Mouse (Mus musculus): Measurements from ENCODE around the gene Gm8994. TPM values are rescaled to one million over a fixed set of nuclear protein-coding genes. Genes with fewer than 3 reads are reported as not detected.

The Gm8994 gene
- polyA plus RNA-seq, 1 experiment from 2014 or later, result not detected

DNA sequence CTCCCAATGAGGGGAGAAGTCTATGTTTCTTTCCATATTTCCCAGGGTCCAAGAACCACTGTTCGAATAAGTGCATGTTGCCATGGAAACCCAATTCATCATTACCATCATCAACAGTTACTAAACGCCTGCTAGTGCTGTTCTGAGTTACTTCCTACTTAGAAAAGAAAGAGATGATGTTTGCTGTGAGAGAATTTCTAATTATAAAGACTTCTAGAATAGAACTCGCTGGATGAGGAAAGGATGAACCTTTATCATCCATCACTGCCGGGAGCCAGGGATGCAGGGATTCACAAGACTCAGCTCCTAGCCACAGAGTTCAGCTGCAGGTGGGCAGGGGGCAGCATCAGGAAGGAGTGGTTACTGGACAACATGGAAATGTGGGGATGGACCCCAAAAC is 36.7 kb downstream of the Gm8994 start:
- Histone ChIP-seq H3K36me3 (no peaks in the 10 kb centered on the region), H3K4me2 (replicated peaks) (no peak overlapping the region), H3K9ac (no peak overlapping the region), H3K27ac (replicated peaks) (no peak overlapping the region), H3K9me3 (replicated peaks) (no peaks in the 10 kb centered on the region), H3K27me3 (no peaks in the 10 kb centered on the region), H3K4me1 (no peaks in the 10 kb centered on the region), H3K4me3 (replicated peaks) (no peak overlapping the region)
- 81% methylated on average over 4 of the region's 4 CpGs for WGBS
- no peak for ATAC-seq (ENCODE audit: insufficient number of reproducible peaks, low FRiP score, low TSS enrichment, low read depth)

DNA sequence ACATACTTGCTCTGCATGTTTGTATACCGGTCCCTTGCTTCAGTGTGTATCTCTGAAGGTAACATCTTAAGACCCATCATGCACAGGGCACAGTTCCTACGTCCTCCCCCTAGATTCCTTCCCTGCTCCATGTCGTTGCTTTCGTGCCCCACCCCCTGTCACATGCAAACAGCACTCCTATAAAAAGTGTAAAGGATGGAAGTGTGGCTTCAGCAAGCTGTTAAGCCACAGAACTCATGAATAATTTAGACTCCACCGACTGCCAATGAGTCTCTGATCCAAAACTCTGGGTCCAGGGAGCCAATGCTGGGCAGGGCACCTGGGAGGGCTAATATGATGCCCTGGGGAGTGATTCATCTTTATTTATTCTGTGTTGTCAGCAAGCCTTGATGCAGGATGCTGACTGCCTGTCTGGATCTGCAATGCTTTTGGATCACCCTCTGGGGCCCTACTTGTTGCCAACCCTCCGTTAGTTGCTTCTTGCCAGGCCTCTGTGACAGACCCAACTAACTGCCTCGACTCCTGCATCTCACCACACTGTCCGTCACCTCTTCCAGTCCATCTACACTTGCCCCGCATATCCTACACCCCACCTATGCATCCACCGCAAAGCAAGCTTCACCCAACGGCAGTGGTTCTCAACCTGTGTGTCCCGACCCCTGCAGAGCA is 37.2 kb downstream of the Gm8994 start:
- Histone ChIP-seq H3K27me3 (no peaks in the 10 kb centered on the region), H3K9ac (no peak overlapping the region), H3K4me1 (no peaks in the 10 kb centered on the region), H3K4me2 (replicated peaks) (no peak overlapping the region), H3K4me3 (replicated peaks) (no peak overlapping the region), H3K9me3 (replicated peaks) (no peaks in the 10 kb centered on the region), H3K27ac (replicated peaks) (no peak overlapping the region), H3K36me3 (no peaks in the 10 kb centered on the region)
- ATAC-seq (ENCODE audit: insufficient number of reproducible peaks, low FRiP score, low TSS enrichment, low read depth), result no peak
- 79% methylated on average over 12 of the region's 12 CpGs for WGBS

DNA sequence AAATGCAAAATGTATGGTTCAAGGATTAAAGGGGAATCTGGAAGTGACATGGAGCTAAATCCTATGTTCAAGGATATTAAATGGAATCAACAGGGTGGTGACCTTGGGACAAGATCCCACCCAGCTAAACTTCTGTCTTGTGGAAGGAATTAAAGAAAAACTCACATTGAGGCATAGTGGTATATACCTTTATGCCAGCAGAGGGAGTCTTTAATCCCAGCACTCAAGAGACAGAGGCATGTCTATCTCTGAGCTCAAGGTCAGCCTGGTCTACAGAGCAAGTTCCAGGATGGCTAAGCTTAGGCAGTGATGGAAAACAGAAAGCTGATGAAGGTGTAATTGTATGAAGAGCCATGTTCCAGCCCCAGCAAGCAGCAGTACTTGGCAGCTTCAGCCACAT is 48.8 kb downstream of the Gm8994 start:
- Histone ChIP-seq H3K9me3 (replicated peaks) (peaks cover 5% of the 10 kb centered on the region; the same call in 1 of the 2 replicates), H3K27ac (replicated peaks) (no peak overlapping the region), H3K4me1 (no peaks in the 10 kb centered on the region), H3K36me3 (no peaks in the 10 kb centered on the region), H3K4me3 (replicated peaks) (no peak overlapping the region), H3K27me3 (no peaks in the 10 kb centered on the region), H3K9ac (no peak overlapping the region), H3K4me2 (replicated peaks) (no peak overlapping the region)
- no peak for ATAC-seq (ENCODE audit: insufficient number of reproducible peaks, low FRiP score, low TSS enrichment, low read depth)

Other genes starting within 250 kb of the Gm8994 start
- 2.3 and 3.8 TPM in 2 replicates for gene Grin2b, start 154.0 kb upstream of the Gm8994 start, polyA plus RNA-seq (2015; fragmentation: Nextera tagmentation; extraction: Ambion mirVana)
- gene E330021D16Rik, start 88.0 kb downstream of the Gm8994 start, polyA plus RNA-seq (2015; fragmentation: Nextera tagmentation; extraction: Ambion mirVana), result not detected in 2 replicates
- gene Atf7ip, start 178.6 kb downstream of the Gm8994 start, polyA plus RNA-seq (2015; fragmentation: Nextera tagmentation; extraction: Ambion mirVana), result 35.5 and 37.5 TPM in 2 replicates